Mouse (Mus musculus) heart, embryonic 16.5 days (tissue): ENCODE measurements around the gene Ttll13. TPM values are rescaled to one million over a fixed set of nuclear protein-coding genes. Genes with fewer than 3 reads are reported as not detected.
A peak's percentile ranks its signal among the peaks of the same experiment; 100 is the strongest.

Source experiments
- ATAC-seq: fragments of 200-750 bp; cut with Nextera tagmentation; replicated peaks from 2 replicates; pipeline ENCODE4 v1.8.0; 2017; ENCODE audit warnings: moderate number of reproducible peaks; ENCODE audit not compliant: insufficient read depth, low FRiP score; ENCODE audit errors: extremely low read depth
- H3K27ac ChIP-seq: fragments of 300-500 bp; sonication (generic); 2 replicates; pipeline ENCODE4 v1.5.1; 2014; ENCODE audit warnings: mild to moderate bottlenecking, low read length, control low read depth, moderate library complexity
- H3K27me3 ChIP-seq: fragments of 300-500 bp; sonication (generic); 2 replicates; pipeline ENCODE4 v1.6.1; 2014; ENCODE audit warnings: low read length, mixed read lengths; ENCODE audit not compliant: control insufficient read depth, insufficient read depth
- H3K36me3 ChIP-seq: fragments of 300-500 bp; sonication (generic); 2 replicates; pipeline ENCODE4 v1.6.1; 2014; ENCODE audit not compliant: control insufficient read depth, insufficient read depth
- H3K4me1 ChIP-seq: fragments of 300-500 bp; sonication (generic); 2 replicates; pipeline ENCODE4 v1.6.1; 2014; ENCODE audit warnings: low read length, mixed read lengths; ENCODE audit not compliant: control insufficient read depth, insufficient read depth
- H3K4me2 ChIP-seq: fragments of 300-500 bp; sonication (generic); 2 replicates; pipeline ENCODE4 v1.6.1; 2014; ENCODE audit warnings: low read depth, mild to moderate bottlenecking, control low read depth, low read length
- H3K4me3 ChIP-seq: fragments of 300-500 bp; sonication (generic); 2 replicates; pipeline ENCODE4 v1.5.1; 2014; ENCODE audit warnings: mild to moderate bottlenecking, control low read depth, low read length
- H3K9ac ChIP-seq: fragments of 300-500 bp; sonication (generic); 2 replicates; pipeline ENCODE4 v1.6.1; 2014; ENCODE audit warnings: low read length, control low read depth
- H3K9me3 ChIP-seq: fragments of 300-500 bp; sonication (generic); replicated peaks from 2 replicates; pipeline ENCODE4 v1.6.1; 2016; ENCODE audit warnings: low read length; ENCODE audit not compliant: control insufficient read depth
- WGBS: fragments of 180-500 bp; shearing (Covaris S2); extraction: QIAGEN DNeasy Blood & Tissue Kit; methylation state at CpG from one replicate; pipeline ENCODE4 v1.1.7; 2014; 5-methylcytosine and 5-hydroxymethylcytosine counted together
- polyA plus RNA-seq: library from polyadenylated mRNA; unstranded; fragments of >200 nt; fragmentation: Nextera tagmentation; extraction: Ambion mirVana; gene quantifications from 2 replicates; pipeline ENCODE4 v1.2.1, GENCODE M21; 2015

Ttll13 gene
- polyA plus RNA-seq, 1 experiment from 2014 or later, result 0.60 TPM

GRCm38 (mm10) chr7:80268897-80269750, 22.9 kb downstream of the Ttll13 start, which contains the start of gene Vps33b:
Gene Vps33b (plus strand): TSS chr7:80269649.
- peak within 1 kb of the TSS; percentile 88 for H3K9ac ChIP-seq
- H3K4me3 ChIP-seq, result peak within 1 kb of the TSS; percentile 91
- peaks cover 21% of the 10 kb centered on the region for H3K4me1 ChIP-seq
- H3K36me3 ChIP-seq, result peaks cover 34% of the 10 kb centered on the region
- H3K27ac ChIP-seq, result peak within 1 kb of the TSS; percentile 73
- 3% methylated on average over 21 of the region's 21 CpGs for WGBS
- peak within 1 kb of the TSS; percentile 95 for H3K4me2 ChIP-seq
- H3K9me3 ChIP-seq, result peaks cover 2% of the 10 kb centered on the region; the same call in 1 of the 2 replicates
- H3K27me3 ChIP-seq, result no peaks in the 10 kb centered on the region
- ATAC-seq, result peak; percentile 89

GRCm38 (mm10) chr7:80269751-80270255, 23.6 kb downstream of the Ttll13 start:
- peaks cover 35% of the 10 kb centered on the region for H3K36me3 ChIP-seq
- peak overlapping the region; percentile 73 for H3K27ac ChIP-seq
- H3K27me3 ChIP-seq, result no peaks in the 10 kb centered on the region
- peak overlapping the region; percentile 88 for H3K9ac ChIP-seq
- peaks cover 9% of the 10 kb centered on the region for H3K9me3 ChIP-seq
- peaks cover 21% of the 10 kb centered on the region for H3K4me1 ChIP-seq
- under 1% methylated on average over 23 of the region's 23 CpGs for WGBS
- H3K4me3 ChIP-seq, result peak overlapping the region; percentile 91
- peak overlapping the region; percentile 95 for H3K4me2 ChIP-seq
- ATAC-seq, result peak; percentile 43

DNA sequence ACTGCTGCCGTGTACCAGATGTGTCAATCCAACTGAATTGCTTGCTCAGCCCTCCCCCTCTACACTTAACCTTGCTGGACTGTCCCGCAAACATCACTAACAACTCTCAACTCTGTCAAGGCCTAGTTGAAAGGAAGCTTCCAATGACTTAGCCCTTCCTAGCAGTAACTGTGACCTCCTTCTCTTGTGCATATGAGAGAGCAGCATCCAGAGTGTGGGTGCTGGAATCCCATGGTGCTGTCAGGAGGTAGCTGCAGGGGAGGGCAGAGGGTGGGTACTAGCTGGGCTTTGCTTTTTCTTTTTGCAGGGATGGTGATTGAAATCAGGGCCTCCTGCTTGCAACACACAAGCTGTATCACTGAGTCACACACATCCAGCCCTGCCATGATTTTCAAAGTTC, 27.3 kb downstream of the Ttll13 start:
- Histone ChIP-seq H3K4me3 (no peak overlapping the region), H3K27me3 (no peaks in the 10 kb centered on the region), H3K27ac (no peak overlapping the region), H3K9me3 (peaks cover 14% of the 10 kb centered on the region), H3K4me2 (no peak overlapping the region), H3K36me3 (peaks cover 42% of the 10 kb centered on the region), H3K4me1 (peaks cover 21% of the 10 kb centered on the region), H3K9ac (no peak overlapping the region)
- no peak for ATAC-seq
- WGBS, result 92% methylated on average over 2 of the region's 2 CpGs

- Histone ChIP-seq H3K9ac (no peak overlapping the region), H3K36me3 (peaks cover 48% of the 10 kb centered on the region), H3K4me3 (no peak overlapping the region), H3K27ac (no peak overlapping the region), H3K4me2 (no peak overlapping the region), H3K4me1 (peaks cover 4% of the 10 kb centered on the region; the same call in 1 of the 2 replicates), H3K9me3 (peaks cover 14% of the 10 kb centered on the region), H3K27me3 (no peaks in the 10 kb centered on the region)
- no peak for ATAC-seq
- 92% methylated on average over 4 of the region's 4 CpGs for WGBS
These were observed 30.2 kb downstream of the Ttll13 start for GRCm38 (mm10) chr7:80276374-80276773.

DNA sequence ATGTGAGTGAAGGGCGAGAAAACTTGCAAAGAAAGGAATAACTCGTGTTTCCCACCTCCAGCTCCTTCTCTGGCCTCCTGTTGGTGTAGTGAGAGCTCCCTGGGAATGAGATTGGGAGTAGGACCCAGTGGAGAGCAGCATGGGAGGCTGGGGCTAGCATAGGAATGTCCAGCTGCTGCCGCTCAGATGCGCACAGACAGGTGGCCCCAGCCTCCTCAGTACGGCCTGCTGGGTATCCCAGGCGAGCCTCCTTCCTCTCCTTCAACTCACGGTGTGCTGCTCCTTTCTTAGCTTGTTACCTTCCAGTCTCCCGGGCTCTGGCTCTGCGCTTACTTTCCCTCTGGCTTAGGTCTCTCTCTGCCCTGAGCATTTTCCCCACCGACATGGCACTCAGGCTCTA, 33.9 kb downstream of the Ttll13 start:
- Histone ChIP-seq H3K9ac (no peak overlapping the region), H3K4me2 (no peak overlapping the region), H3K36me3 (peaks cover 35% of the 10 kb centered on the region), H3K4me1 (no peaks in the 10 kb centered on the region), H3K9me3 (peaks cover 3% of the 10 kb centered on the region), H3K4me3 (no peak overlapping the region), H3K27me3 (no peaks in the 10 kb centered on the region), H3K27ac (no peak overlapping the region)
- ATAC-seq, result no peak
- WGBS, result 87% methylated on average over 10 of the region's 10 CpGs

GRCm38 (mm10) chr7:80280998-80281397, 34.8 kb downstream of the Ttll13 start:
- ATAC-seq, result no peak
- Histone ChIP-seq H3K9ac (no peak overlapping the region), H3K27me3 (no peaks in the 10 kb centered on the region), H3K27ac (no peak overlapping the region), H3K4me2 (no peak overlapping the region), H3K4me1 (no peaks in the 10 kb centered on the region), H3K36me3 (peaks cover 35% of the 10 kb centered on the region), H3K4me3 (no peak overlapping the region), H3K9me3 (no peaks in the 10 kb centered on the region)
- WGBS, result 85% methylated on average over 2 of the region's 2 CpGs

- H3K4me3 ChIP-seq, result no peak overlapping the region
- 87% methylated on average over 3 of the region's 3 CpGs for WGBS
- no peaks in the 10 kb centered on the region for H3K27me3 ChIP-seq
- no peaks in the 10 kb centered on the region for H3K9me3 ChIP-seq
- no peak overlapping the region for H3K27ac ChIP-seq
- no peak overlapping the region for H3K9ac ChIP-seq
- no peak overlapping the region for H3K4me2 ChIP-seq
- peaks cover 33% of the 10 kb centered on the region for H3K36me3 ChIP-seq
- no peaks in the 10 kb centered on the region for H3K4me1 ChIP-seq
- ATAC-seq, result no peak
These were observed 35.5 kb downstream of the Ttll13 start for GRCm38 (mm10) chr7:80281646-80282045.

DNA sequence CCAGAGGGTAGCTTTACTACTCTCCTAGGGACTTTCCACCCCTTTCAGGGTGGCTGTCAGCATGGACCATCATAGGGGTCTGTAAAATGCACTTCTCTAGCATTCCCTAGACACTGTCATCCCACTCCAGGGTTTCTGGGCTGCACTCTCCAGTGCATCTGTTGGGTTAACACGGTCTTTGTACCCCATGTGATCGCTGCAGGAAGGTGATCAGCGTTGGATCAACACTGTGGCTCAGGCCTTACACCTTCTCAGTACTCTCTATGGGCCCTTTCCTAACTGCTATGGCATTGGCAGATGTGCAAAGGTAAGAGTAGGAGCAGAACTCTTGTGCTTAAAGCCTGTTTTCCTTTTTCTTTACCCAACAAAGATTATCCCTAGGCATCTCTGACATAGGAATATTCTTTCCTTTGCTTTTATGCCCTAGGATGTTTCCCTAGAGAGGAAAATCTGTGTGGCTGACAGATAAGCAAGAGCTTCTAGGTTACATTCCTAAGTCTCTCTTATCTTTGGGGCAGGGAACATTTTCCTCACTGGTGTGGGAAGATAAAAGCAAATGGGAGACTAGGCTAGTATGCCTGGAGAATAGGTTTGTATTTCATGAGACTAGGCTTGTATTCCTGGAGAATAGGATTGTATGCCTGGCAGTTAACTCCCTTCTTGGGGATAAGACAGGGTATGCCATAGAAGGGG, 37.2 kb downstream of the Ttll13 start:
- 74% methylated on average over 3 of the region's 3 CpGs for WGBS
- Histone ChIP-seq H3K27ac (no peak overlapping the region), H3K4me1 (no peaks in the 10 kb centered on the region), H3K36me3 (peaks cover 44% of the 10 kb centered on the region), H3K4me2 (no peak overlapping the region), H3K27me3 (no peaks in the 10 kb centered on the region), H3K9me3 (no peaks in the 10 kb centered on the region), H3K4me3 (no peak overlapping the region), H3K9ac (no peak overlapping the region)
- ATAC-seq, result no peak

GRCm38 (mm10) chr7:80284391-80284790, 38.2 kb downstream of the Ttll13 start:
- Histone ChIP-seq H3K4me1 (no peaks in the 10 kb centered on the region), H3K9ac (no peak overlapping the region), H3K27ac (no peak overlapping the region)

More at GRCm38 (mm10) chr7:80284391-80284790, 38.2 kb downstream of the Ttll13 start:
- ATAC-seq, result no peak
- Histone ChIP-seq H3K27me3 (no peaks in the 10 kb centered on the region), H3K36me3 (peaks cover 44% of the 10 kb centered on the region), H3K9me3 (no peaks in the 10 kb centered on the region), H3K4me3 (no peak overlapping the region), H3K4me2 (no peak overlapping the region)
- 74% methylated on average over 5 of the region's 5 CpGs for WGBS
